Mouse (Mus musculus) 3134 (cell line): ENCODE results near the gene Amn1.
A peak's percentile ranks its signal among the peaks of the same experiment; 100 is the strongest.
"Not testable (repeated sequence)": the region's sequence is repeated elsewhere in the genome, so short reads cannot be mapped to it uniquely, and the experiment has no call there.

ENCODE experiments used
- DNase-seq: peaks from one replicate; pipeline ENCODE4 v3.0.0-alpha.2; 2011; ENCODE audit warnings: low spot score; ENCODE audit not compliant: insufficient read length; ENCODE audit errors: extremely low read depth

The Amn1 gene

GRCm38 (mm10) chr6:149155031-149155841 is 33.3 kb downstream of the Amn1 start:
- no peak for DNase-seq

- DNase-seq = no peak
Observed at GRCm38 (mm10) chr6:149154116-149155030, 34.1 kb downstream of the Amn1 start.

- no peak for DNase-seq
Observed at GRCm38 (mm10) chr6:149153473-149154115, 34.9 kb downstream of the Amn1 start.

- DNase-seq = no peak
Observed at GRCm38 (mm10) chr6:149152119-149152518, 36.4 kb downstream of the Amn1 start.

- DNase-seq = no peak
Observed at GRCm38 (mm10) chr6:149148436-149149229, 39.9 kb downstream of the Amn1 start.

- DNase-seq = no peak
Observed at GRCm38 (mm10) chr6:149145143-149145542, 43.4 kb downstream of the Amn1 start.

GRCm38 (mm10) chr6:149141393-149142173 is 46.9 kb downstream of the Amn1 start:
- peak; percentile 94 for DNase-seq

- no peak for DNase-seq
Observed at GRCm38 (mm10) chr6:149139471-149139870, 49.0 kb downstream of the Amn1 start, which contains the start of gene Etfbkmt. Etfbkmt (plus strand) TSS chr6:149139849.

GRCm38 (mm10) chr6:149139011-149139410 is 49.5 kb downstream of the Amn1 start:
- DNase-seq = no peak

GRCm38 (mm10) chr6:149137936-149138335 is 50.6 kb downstream of the Amn1 start:
- no peak for DNase-seq

GRCm38 (mm10) chr6:149135631-149136030 is 52.9 kb downstream of the Amn1 start:
- DNase-seq = no peak

GRCm38 (mm10) chr6:149134391-149135150 is 53.9 kb downstream of the Amn1 start:
- DNase-seq = no peak

- peak; percentile 52 for DNase-seq
Observed at GRCm38 (mm10) chr6:149132311-149133077, 56.0 kb downstream of the Amn1 start.

GRCm38 (mm10) chr6:149131111-149131510 is 57.4 kb downstream of the Amn1 start:
- DNase-seq = no peak

GRCm38 (mm10) chr6:149129870-149130269 is 58.6 kb downstream of the Amn1 start, which contains the start of gene Gm10203:
Gm10203 (plus strand) TSS chr6:149130170.
- DNase-seq = not testable (repeated sequence)

- DNase-seq = peak; percentile 55
Observed at GRCm38 (mm10) chr6:149126675-149127074, 61.8 kb downstream of the Amn1 start.

- no peak for DNase-seq
Observed at GRCm38 (mm10) chr6:149123042-149123441, 65.5 kb downstream of the Amn1 start.

- no peak for DNase-seq
Observed at GRCm38 (mm10) chr6:149119853-149120252, 68.7 kb downstream of the Amn1 start.
